Mouse (Mus musculus): ENCODE measurements around the gene Olfr1223. TPM values are rescaled to one million over a fixed set of nuclear protein-coding genes. Genes with fewer than 3 reads are reported as not detected.

Gene Olfr1223
- polyA plus RNA-seq, 1 experiment from 2014 or later: not detected

Other genes with a start within 250 kb of the Olfr1223 start
- not detected in 2 replicates for gene Olfr1208, start 249.2 kb downstream of the Olfr1223 start, polyA plus RNA-seq (2015; fragmentation: Nextera tagmentation; extraction: Ambion mirVana)
- gene Olfr1209, start 236.4 kb downstream of the Olfr1223 start, polyA plus RNA-seq (2015; fragmentation: Nextera tagmentation; extraction: Ambion mirVana): 0.10 TPM in 1 of 2 replicates, not detected in the other
- not detected in 2 replicates for gene Olfr1211, start 213.4 kb downstream of the Olfr1223 start, polyA plus RNA-seq (2015; fragmentation: Nextera tagmentation; extraction: Ambion mirVana)
- not detected in 2 replicates for gene Olfr1212, start 197.6 kb downstream of the Olfr1223 start, polyA plus RNA-seq (2015; fragmentation: Nextera tagmentation; extraction: Ambion mirVana)
- gene Gm13762, start 171.3 kb downstream of the Olfr1223 start, polyA plus RNA-seq (2015; fragmentation: Nextera tagmentation; extraction: Ambion mirVana): not detected in 2 replicates
- not detected in 2 replicates for gene Olfr1214, start 158.9 kb downstream of the Olfr1223 start, polyA plus RNA-seq (2015; fragmentation: Nextera tagmentation; extraction: Ambion mirVana)
- gene Olfr1215, start 144.6 kb downstream of the Olfr1223 start, polyA plus RNA-seq (2015; fragmentation: Nextera tagmentation; extraction: Ambion mirVana): not detected in 2 replicates
- gene Olfr1216, start 133.2 kb downstream of the Olfr1223 start, polyA plus RNA-seq (2015; fragmentation: Nextera tagmentation; extraction: Ambion mirVana): not detected in 2 replicates
- 0.07 TPM in 1 of 2 replicates, not detected in the other for gene Olfr1217, start 119.5 kb downstream of the Olfr1223 start, polyA plus RNA-seq (2015; fragmentation: Nextera tagmentation; extraction: Ambion mirVana)
- not detected in 2 replicates for gene Olfr1218, start 90.4 kb downstream of the Olfr1223 start, polyA plus RNA-seq (2015; fragmentation: Nextera tagmentation; extraction: Ambion mirVana)
- not detected in 2 replicates for gene Olfr1219, start 68.0 kb downstream of the Olfr1223 start, polyA plus RNA-seq (2015; fragmentation: Nextera tagmentation; extraction: Ambion mirVana)
- not detected in 2 replicates for gene Olfr1220, start 44.7 kb downstream of the Olfr1223 start, polyA plus RNA-seq (2015; fragmentation: Nextera tagmentation; extraction: Ambion mirVana)
- gene Olfr1221, start 34.3 kb downstream of the Olfr1223 start, polyA plus RNA-seq (2015; fragmentation: Nextera tagmentation; extraction: Ambion mirVana): not detected in 2 replicates
- gene Olfr1222, start 18.5 kb downstream of the Olfr1223 start, polyA plus RNA-seq (2015; fragmentation: Nextera tagmentation; extraction: Ambion mirVana): not detected in 2 replicates
- gene Olfr1224-ps1, start 12.5 kb upstream of the Olfr1223 start, polyA plus RNA-seq (2015; fragmentation: Nextera tagmentation; extraction: Ambion mirVana): not detected in 2 replicates
- gene Olfr1225, start 23.1 kb upstream of the Olfr1223 start, polyA plus RNA-seq (2015; fragmentation: Nextera tagmentation; extraction: Ambion mirVana): not detected in 2 replicates
- not detected in 2 replicates for gene Olfr1226, start 48.5 kb upstream of the Olfr1223 start, polyA plus RNA-seq (2015; fragmentation: Nextera tagmentation; extraction: Ambion mirVana)
- gene Olfr1228, start 102.5 kb upstream of the Olfr1223 start, polyA plus RNA-seq (2015; fragmentation: Nextera tagmentation; extraction: Ambion mirVana): not detected in 2 replicates
- not detected in 2 replicates for gene Olfr1229, start 136.5 kb upstream of the Olfr1223 start, polyA plus RNA-seq (2015; fragmentation: Nextera tagmentation; extraction: Ambion mirVana)
- gene Olfr1230, start 145.7 kb upstream of the Olfr1223 start, polyA plus RNA-seq (2015; fragmentation: Nextera tagmentation; extraction: Ambion mirVana): not detected in 2 replicates
- gene Olfr1231, start 155.5 kb upstream of the Olfr1223 start, polyA plus RNA-seq (2015; fragmentation: Nextera tagmentation; extraction: Ambion mirVana): not detected in 2 replicates
- gene Olfr1232, start 178.1 kb upstream of the Olfr1223 start, polyA plus RNA-seq (2015; fragmentation: Nextera tagmentation; extraction: Ambion mirVana): not detected in 2 replicates
- gene Olfr1233, start 190.8 kb upstream of the Olfr1223 start, polyA plus RNA-seq (2015; fragmentation: Nextera tagmentation; extraction: Ambion mirVana): not detected in 2 replicates
- not detected in 2 replicates for gene Olfr1234, start 213.3 kb upstream of the Olfr1223 start, polyA plus RNA-seq (2015; fragmentation: Nextera tagmentation; extraction: Ambion mirVana)

All from embryonic facial prominence, embryonic 13.5 days (tissue).